Mouse (Mus musculus): Measurements from ENCODE around the gene Kcnj16. TPM values are rescaled to one million over a fixed set of nuclear protein-coding genes. Genes with fewer than 3 reads are reported as not detected.

The Kcnj16 gene
- polyA plus RNA-seq, 1 experiment = not detected

- H3K9me3 ChIP-seq (ENCODE audit: control insufficient read depth, low read length) = no peaks in the 10 kb centered on the region
- TF ChIP-seq GATA1 (IDR thresholded peaks at IDR 0.05; ENCODE audit: low read length) (no peak), TAL1 (IDR thresholded peaks at IDR 0.05; ENCODE audit: low read length) (no peak)
Observed at GRCm38 (mm10) chr11:111065635-111066298, 97.9 kb downstream of the Kcnj16 start, which contains the start of gene Kcnj2. Gene Kcnj2, plus strand, starts transcription at chr11:111066164.

GRCm38 (mm10) chr11:111066299-111066691, 98.5 kb downstream of the Kcnj16 start:
- Histone ChIP-seq H3K4me3 (replicated peaks) (peak overlapping the region; percentile 54), H3K36me3 (ENCODE audit: control insufficient read depth) (no peaks in the 10 kb centered on the region), H3K9me3 (ENCODE audit: control insufficient read depth, low read length) (no peaks in the 10 kb centered on the region), H3K4me1 (ENCODE audit: control insufficient read depth) (peaks cover 12% of the 10 kb centered on the region), H3K27me3 (ENCODE audit: control insufficient read depth) (peaks cover 28% of the 10 kb centered on the region)
- no peak for TF ChIP-seq GATA1 (IDR thresholded peaks at IDR 0.05; ENCODE audit: low read length)

More at GRCm38 (mm10) chr11:111065635-111066298, 97.9 kb downstream of the Kcnj16 start, which contains the start of gene Kcnj2:
- peaks cover 12% of the 10 kb centered on the region for H3K4me1 ChIP-seq (ENCODE audit: control insufficient read depth)
- peaks cover 28% of the 10 kb centered on the region for H3K27me3 ChIP-seq (ENCODE audit: control insufficient read depth)
- no peaks in the 10 kb centered on the region for H3K36me3 ChIP-seq (ENCODE audit: control insufficient read depth)
- H3K4me3 ChIP-seq (replicated peaks) = peak within 1 kb of the TSS; percentile 54

GRCm38 (mm10) chr11:111067787-111068186, 100.0 kb downstream of the Kcnj16 start:
- TF ChIP-seq GATA1 (IDR thresholded peaks at IDR 0.05; ENCODE audit: low read length) (no peak), TAL1 (IDR thresholded peaks at IDR 0.05; ENCODE audit: low read length) (no peak)
- peaks cover 2% of the 10 kb centered on the region; the same call in 1 of the 2 replicates for H3K9me3 ChIP-seq (ENCODE audit: control insufficient read depth, low read length)

GRCm38 (mm10) chr11:111070460-111070859, 102.6 kb downstream of the Kcnj16 start:
- no peak for TF ChIP-seq GATA1 (IDR thresholded peaks at IDR 0.05; ENCODE audit: low read length)
- TF ChIP-seq TAL1 (IDR thresholded peaks at IDR 0.05; ENCODE audit: low read length) = no peak
- H3K4me3 ChIP-seq (replicated peaks) = no peak overlapping the region
- no peaks in the 10 kb centered on the region for H3K36me3 ChIP-seq (ENCODE audit: control insufficient read depth)
- H3K27me3 ChIP-seq (ENCODE audit: control insufficient read depth) = peaks cover 20% of the 10 kb centered on the region
- H3K4me1 ChIP-seq (ENCODE audit: control insufficient read depth) = peaks cover 8% of the 10 kb centered on the region
- peaks cover 2% of the 10 kb centered on the region; the same call in 1 of the 2 replicates for H3K9me3 ChIP-seq (ENCODE audit: control insufficient read depth, low read length)

More at GRCm38 (mm10) chr11:111067787-111068186, 100.0 kb downstream of the Kcnj16 start:
- H3K27me3 ChIP-seq (ENCODE audit: control insufficient read depth) = peaks cover 28% of the 10 kb centered on the region
- H3K36me3 ChIP-seq (ENCODE audit: control insufficient read depth) = no peaks in the 10 kb centered on the region
- H3K4me1 ChIP-seq (ENCODE audit: control insufficient read depth) = peaks cover 12% of the 10 kb centered on the region
- H3K4me3 ChIP-seq (replicated peaks) = no peak overlapping the region

GRCm38 (mm10) chr11:111074131-111074530, 106.3 kb downstream of the Kcnj16 start:
- Histone ChIP-seq H3K4me3 (replicated peaks) (no peak overlapping the region), H3K4me1 (ENCODE audit: control insufficient read depth) (no peaks in the 10 kb centered on the region), H3K36me3 (ENCODE audit: control insufficient read depth) (no peaks in the 10 kb centered on the region), H3K27me3 (ENCODE audit: control insufficient read depth) (no peaks in the 10 kb centered on the region), H3K9me3 (ENCODE audit: control insufficient read depth, low read length) (peaks cover 2% of the 10 kb centered on the region; the same call in 1 of the 2 replicates)
- TF ChIP-seq GATA1 (IDR thresholded peaks at IDR 0.05; ENCODE audit: low read length) = no peak
- TF ChIP-seq TAL1 (IDR thresholded peaks at IDR 0.05; ENCODE audit: low read length) = no peak

Other genes starting within 250 kb of the Kcnj16 start
- gene Kcnj2, start 98.1 kb downstream of the Kcnj16 start, polyA plus RNA-seq (2012) = not detected in 2 replicates

Data from erythroblast, embryonic 14.5 days (primary cell).